Mouse (Mus musculus): ENCODE data around the gene Ppp2r3a. TPM values are rescaled to one million over a fixed set of nuclear protein-coding genes. Genes with fewer than 3 reads are reported as not detected.

The Ppp2r3a gene
- polyA plus RNA-seq, 2 experiments from 2014 or later = 0.87 to 1.4 TPM

GRCm38 (mm10) chr9:101073987-101074331, 177.6 kb downstream of the Ppp2r3a start, which contains the start of gene Msl2:
Gene Msl2 (plus strand): TSS chr9:101074101.
- ATAC-seq = no peak

- peak; percentile 57 for ATAC-seq
Observed at GRCm38 (mm10) chr9:101073041-101073986, 178.3 kb downstream of the Ppp2r3a start.

- ATAC-seq = no peak
Observed at GRCm38 (mm10) chr9:101072506-101072905, 179.1 kb downstream of the Ppp2r3a start.

- no peak for ATAC-seq
Observed at GRCm38 (mm10) chr9:101069781-101070180, 181.8 kb downstream of the Ppp2r3a start.

- no peak for ATAC-seq
Observed at GRCm38 (mm10) chr9:101065076-101065602, 186.5 kb downstream of the Ppp2r3a start.

- ATAC-seq = no peak
Observed at GRCm38 (mm10) chr9:101062253-101062780, 189.3 kb downstream of the Ppp2r3a start.

- peak; percentile 100 for ATAC-seq
Observed at GRCm38 (mm10) chr9:101061035-101061434, 190.6 kb downstream of the Ppp2r3a start.

- ATAC-seq = no peak
Observed at GRCm38 (mm10) chr9:101057156-101057555, 194.4 kb downstream of the Ppp2r3a start.

Other genes starting within 250 kb of the Ppp2r3a start
- 1 to 10 TPM; 5.6 to 7.8 TPM for gene Pccb, start 216.9 kb downstream of the Ppp2r3a start, polyA plus RNA-seq (2017; shearing (Covaris generic))
- 10 to 100 TPM; 11.6 to 12.2 TPM for gene Msl2, start 177.7 kb downstream of the Ppp2r3a start, polyA plus RNA-seq (2017; shearing (Covaris generic))